Mouse (Mus musculus): ENCODE results near the gene Glo1. TPM values are rescaled to one million over a fixed set of nuclear protein-coding genes. Genes with fewer than 3 reads are reported as not detected.

Glo1 gene
- total RNA-seq, 2 experiments from 2014 or later = 170 to 172 TPM

GRCm38 (mm10) chr17:30581201-30581600 lies 45.5 kb downstream of the Glo1 start:
- DNase-seq (ENCODE audit: low spot score in 2 of 2) = peak; percentile 80 to 94

- DNase-seq (ENCODE audit: low spot score in 2 of 2) = peak in 1 of 2 experiments; percentile 81
Observed at GRCm38 (mm10) chr17:30580781-30581180, 45.9 kb downstream of the Glo1 start.

- no peak for DNase-seq (ENCODE audit: low spot score in 2 of 2)
Observed at GRCm38 (mm10) chr17:30576946-30577345, 49.7 kb downstream of the Glo1 start.

GRCm38 (mm10) chr17:30575941-30576773 lies 50.5 kb downstream of the Glo1 start, which contains the start of gene Btbd9:
TSS of gene Btbd9 (minus strand) at chr17:30576488.
- DNase-seq (ENCODE audit: low spot score in 2 of 2) = peak; percentile 96 to 100

GRCm38 (mm10) chr17:30575121-30575904 lies 51.4 kb downstream of the Glo1 start:
- DNase-seq (ENCODE audit: low spot score in 2 of 2) = peak; percentile 61 to 66

- no peak for DNase-seq (ENCODE audit: low spot score in 2 of 2)
Observed at GRCm38 (mm10) chr17:30574783-30575075, 51.9 kb downstream of the Glo1 start.

GRCm38 (mm10) chr17:30573990-30574782 lies 52.5 kb downstream of the Glo1 start:
- no peak for DNase-seq (ENCODE audit: low spot score in 2 of 2)

- no peak for DNase-seq (ENCODE audit: low spot score in 2 of 2)
Observed at GRCm38 (mm10) chr17:30570971-30571370, 55.7 kb downstream of the Glo1 start.

GRCm38 (mm10) chr17:30570173-30570572 lies 56.5 kb downstream of the Glo1 start:
- no peak for DNase-seq (ENCODE audit: low spot score in 2 of 2)

- no peak for DNase-seq (ENCODE audit: low spot score in 2 of 2)
Observed at GRCm38 (mm10) chr17:30568473-30568872, 58.2 kb downstream of the Glo1 start.

GRCm38 (mm10) chr17:30564971-30565370 lies 61.7 kb downstream of the Glo1 start:
- no peak for DNase-seq (ENCODE audit: low spot score in 2 of 2)

GRCm38 (mm10) chr17:30564407-30564806 lies 62.3 kb downstream of the Glo1 start:
- DNase-seq (ENCODE audit: low spot score in 2 of 2) = no peak

- DNase-seq (ENCODE audit: low spot score in 2 of 2) = no peak
Observed at GRCm38 (mm10) chr17:30563484-30564075, 63.1 kb downstream of the Glo1 start.

GRCm38 (mm10) chr17:30562770-30563169 lies 63.9 kb downstream of the Glo1 start:
- no peak for DNase-seq (ENCODE audit: low spot score in 2 of 2)

- peak; percentile 48 to 54 for DNase-seq (ENCODE audit: low spot score in 2 of 2)
Observed at GRCm38 (mm10) chr17:30559536-30559935, 67.1 kb downstream of the Glo1 start.

GRCm38 (mm10) chr17:30558623-30559022 lies 68.0 kb downstream of the Glo1 start:
- DNase-seq (ENCODE audit: low spot score in 2 of 2) = no peak

GRCm38 (mm10) chr17:30556512-30556911 lies 70.2 kb downstream of the Glo1 start:
- DNase-seq (ENCODE audit: low spot score in 2 of 2) = no peak

- DNase-seq (ENCODE audit: low spot score in 2 of 2) = peak in 1 of 2 experiments; percentile 60
Observed at GRCm38 (mm10) chr17:30553027-30553937, 73.4 kb downstream of the Glo1 start.

GRCm38 (mm10) chr17:30550774-30551107 lies 75.9 kb downstream of the Glo1 start:
- no peak for DNase-seq (ENCODE audit: low spot score in 2 of 2)
